Mouse (Mus musculus) gonadal fat pad, adult 2 months (tissue): ENCODE measurements around the gene Rnf150. TPM values are rescaled to one million over a fixed set of nuclear protein-coding genes. Genes with fewer than 3 reads are reported as not detected.

Experiments
- DNase-seq: peaks from one replicate; pipeline ENCODE4 v3.0.0-alpha.2; 2012; ENCODE audit warnings: low read depth
- polyA plus RNA-seq: library from polyadenylated mRNA; depleted of rRNA; stranded (reverse); fragments of >200 nt; gene quantifications from 2 replicates; pipeline ENCODE4 v1.2.3, GENCODE M21; 2012

Rnf150 gene
- polyA plus RNA-seq, 1 experiment: 2.6 TPM

DNA sequence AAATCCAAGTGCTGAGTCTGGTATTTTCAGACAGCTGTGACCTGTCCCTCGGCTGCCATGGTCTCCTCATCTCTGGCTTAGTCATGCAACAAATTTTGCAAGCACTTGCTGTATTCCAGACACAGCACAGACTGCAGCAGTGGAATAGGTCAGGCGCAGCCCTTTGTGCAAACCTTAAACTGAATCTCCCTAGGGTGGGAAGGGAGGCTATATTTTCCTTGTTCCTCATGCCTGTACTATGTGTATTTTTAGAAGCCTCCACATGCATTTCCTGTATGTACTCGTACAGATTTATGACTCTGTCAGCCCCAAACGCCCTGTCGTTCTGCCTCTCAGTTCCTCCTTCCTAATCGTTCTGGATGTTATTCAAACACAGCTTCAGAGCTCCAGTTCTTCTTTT is 76.8 kb downstream of the Rnf150 start:
- DNase-seq: no peak

DNA sequence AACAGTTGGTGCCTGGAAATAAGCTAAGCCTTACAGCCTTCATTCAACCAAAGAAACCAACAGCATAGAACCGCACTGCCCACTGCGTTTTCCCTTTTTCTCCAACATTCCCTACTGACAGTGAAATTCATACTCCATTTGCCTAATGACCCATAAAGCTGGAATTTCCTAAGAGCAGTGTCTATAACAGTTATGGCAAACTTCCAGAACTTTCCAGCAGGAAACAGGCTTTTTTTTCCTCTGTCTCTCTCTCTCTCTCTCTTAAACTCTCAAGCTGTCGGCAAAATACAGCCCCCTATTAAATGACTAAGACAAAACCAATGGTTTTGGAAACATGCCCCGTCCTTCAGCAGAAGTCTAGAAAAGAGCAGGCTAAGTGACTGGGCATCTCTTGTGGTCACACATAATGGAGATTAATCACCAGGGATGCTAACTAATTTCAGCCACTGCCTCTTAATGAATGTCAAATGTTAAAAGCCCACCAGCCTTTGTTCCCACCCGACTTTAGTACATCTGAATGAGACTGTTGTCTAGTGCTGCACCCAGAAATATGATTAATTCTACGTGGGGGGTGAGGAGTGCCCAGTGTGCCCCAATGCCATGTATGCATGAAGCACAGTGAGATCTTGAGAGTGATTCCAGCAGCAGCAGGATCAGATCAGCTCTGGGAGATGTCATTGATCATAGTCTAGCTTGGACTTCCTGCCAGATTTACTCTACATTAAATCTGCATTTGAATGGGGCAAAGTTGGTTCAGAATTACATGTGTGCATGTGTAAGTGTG is 80.3 kb downstream of the Rnf150 start:
- DNase-seq: no peak

DNA sequence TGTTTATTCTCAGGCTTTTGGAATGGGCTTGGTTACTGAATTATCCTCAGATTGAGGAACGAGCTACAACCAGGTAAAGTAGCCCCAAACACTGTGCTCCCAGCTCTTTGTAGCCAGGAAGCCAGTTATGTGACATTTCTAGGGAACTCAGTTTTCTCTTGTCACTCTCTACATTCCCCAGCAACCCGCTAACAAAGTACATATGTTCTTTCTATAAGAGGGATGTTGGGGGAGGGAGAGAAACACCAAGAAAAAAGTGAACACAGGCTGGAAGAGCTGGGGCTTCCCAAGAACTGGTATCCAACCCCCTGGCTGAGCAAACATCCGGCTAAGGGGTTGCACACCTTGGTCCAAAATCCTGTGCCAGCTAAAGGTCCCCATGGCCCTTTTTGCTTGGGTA is 82.7 kb downstream of the Rnf150 start:
- DNase-seq: no peak

DNA sequence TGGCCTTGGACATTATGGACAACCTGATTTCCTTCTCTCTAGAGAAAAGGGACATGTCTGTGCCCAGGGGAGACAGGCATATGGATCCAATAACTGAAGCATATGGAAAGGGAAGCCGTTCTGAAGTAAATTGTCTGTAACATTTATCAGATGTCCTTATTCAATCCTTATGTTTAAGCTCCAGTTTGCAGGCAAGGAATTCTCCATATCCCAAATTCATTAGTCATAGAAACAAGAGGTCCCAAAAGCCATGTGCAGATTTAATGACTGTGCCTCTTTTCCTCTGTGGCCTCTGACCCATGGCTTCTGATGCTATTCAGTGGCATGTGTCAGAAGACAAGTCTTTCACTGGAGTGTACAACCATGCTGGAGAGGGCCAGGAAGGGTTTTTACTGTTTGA is 83.5 kb downstream of the Rnf150 start:
- DNase-seq: no peak

DNA sequence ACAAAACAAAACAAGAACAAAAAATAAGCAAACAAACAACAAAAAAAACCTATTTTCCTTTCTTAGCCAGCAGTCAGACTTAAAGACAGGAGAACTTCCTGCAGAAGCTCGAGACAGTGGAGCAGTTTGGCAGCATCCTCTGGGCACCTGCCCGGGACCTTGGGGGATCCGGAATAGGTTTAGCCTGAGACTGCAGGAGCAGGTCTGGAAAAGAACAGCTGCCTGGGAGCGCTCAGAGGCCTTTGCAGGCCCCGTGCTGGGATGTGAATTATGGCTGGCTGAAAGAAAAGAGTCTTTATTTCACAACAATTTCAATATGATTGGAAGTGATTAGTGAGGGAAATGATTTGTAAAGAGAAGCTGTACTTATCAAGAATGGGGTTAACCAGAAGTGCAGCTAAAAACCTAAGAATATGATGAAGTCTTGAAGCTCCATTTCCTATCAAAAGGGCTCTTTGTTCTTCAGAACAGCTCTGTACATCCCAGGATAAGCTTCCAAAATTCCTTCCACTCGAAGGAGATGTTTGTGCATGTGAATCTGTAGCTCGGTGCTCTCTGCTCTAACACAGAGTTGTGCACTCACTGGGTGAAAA is 92.1 kb downstream of the Rnf150 start:
- no peak for DNase-seq

DNA sequence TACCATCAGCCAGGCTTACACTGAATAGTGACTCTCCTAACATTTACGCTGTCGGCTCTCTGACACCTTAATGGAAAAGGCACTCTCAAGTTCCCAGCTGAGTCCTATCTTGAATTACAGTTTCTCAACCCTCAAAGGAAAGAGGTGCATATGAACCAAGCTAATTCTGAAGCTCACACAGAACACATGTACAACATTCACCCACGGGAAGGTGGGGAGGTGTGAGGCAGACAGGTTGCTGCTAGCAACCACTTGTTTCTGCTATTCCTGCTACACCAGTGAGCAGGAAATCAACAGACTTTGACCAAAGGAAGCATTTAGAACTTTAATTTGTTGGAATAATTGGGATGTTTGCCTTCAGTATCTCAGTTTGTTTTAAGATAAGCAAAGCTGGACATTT is 96.3 kb downstream of the Rnf150 start:
- DNase-seq: no peak

DNA sequence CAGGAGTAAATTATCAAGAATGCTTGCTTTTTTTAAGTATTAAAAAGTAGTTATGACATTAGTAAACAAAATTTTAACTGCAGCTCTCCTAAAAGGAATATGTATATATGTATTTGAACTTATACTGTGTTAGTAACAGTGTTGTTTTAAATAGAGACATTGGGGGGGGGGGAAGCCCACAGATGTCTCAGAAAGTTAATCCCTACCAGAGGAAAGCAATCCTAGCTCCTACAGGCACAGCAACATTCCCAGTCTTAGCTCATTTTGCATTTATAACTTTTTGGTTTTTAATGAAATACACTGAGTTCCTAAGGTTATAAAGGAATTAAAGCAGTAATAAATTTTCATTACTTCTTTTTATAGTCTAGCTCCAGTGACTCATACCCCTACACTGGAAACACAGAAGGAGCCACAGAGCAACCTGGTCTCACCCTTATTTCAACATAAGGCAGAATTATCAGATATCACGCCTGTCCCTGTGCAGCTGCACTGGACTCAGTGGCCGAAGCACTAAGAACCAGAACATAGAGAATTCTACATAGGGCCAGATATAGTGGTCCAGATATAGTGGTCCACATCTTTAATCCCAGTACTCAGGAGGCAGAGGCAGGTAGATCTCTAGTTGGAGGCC is 96.9 kb downstream of the Rnf150 start:
- DNase-seq: no peak

DNA sequence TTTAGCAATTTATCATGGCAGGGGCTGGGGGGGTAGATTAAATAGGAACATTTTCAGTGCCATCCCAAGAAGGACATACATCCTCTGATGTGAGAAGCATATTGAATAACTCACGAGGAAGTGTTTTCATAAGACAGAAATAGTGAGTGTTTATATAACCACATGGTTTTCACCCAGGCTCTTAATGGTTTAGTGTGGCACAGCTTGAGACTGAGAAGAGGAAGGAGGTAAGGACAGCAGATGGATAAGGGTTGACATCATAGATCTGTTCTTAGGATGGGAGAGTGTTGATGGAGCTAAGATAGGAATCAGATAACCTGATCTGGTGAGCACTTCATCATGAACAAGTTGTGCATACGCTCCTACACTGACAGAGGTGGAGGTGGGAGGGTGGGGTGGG is 101.4 kb downstream of the Rnf150 start:
- DNase-seq: no peak

DNA sequence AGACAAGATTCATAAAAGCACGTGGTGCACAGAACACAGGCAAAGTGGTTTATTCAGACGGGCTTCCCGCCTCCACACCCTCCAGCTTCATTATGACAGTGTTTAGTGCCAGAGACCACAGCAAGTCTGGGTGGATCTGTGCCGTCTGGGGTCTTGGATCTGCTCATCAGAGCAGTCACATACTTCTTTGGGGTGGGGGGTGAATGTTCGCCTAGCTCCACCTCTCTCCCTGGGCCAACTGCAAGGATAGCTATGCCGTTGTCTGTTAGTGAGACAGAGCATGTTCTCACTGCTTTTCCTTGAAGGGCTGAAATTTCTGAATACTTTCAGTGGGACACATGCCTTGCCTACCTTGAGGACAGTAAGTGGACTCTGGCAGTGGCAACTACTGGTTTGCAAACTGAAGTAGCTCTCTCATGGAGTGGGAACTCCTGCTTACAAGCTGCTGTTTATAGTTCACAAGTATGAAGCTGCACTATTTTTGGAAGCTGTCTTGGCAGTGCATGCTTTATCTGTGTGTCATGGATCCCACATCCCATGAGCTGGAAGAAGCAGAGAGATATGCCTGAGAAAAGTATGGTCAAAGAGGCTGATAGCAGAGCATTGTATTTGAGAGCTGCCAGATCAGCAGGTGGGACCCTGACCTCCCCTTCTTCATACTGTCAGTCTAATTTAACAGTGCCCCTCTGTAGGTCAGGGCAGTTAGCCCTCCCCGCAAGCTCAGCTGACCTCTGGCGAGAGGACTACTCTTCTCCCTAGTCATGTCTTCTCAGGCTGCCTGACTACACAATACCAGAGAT is 104.9 kb downstream of the Rnf150 start:
- DNase-seq: no peak

DNA sequence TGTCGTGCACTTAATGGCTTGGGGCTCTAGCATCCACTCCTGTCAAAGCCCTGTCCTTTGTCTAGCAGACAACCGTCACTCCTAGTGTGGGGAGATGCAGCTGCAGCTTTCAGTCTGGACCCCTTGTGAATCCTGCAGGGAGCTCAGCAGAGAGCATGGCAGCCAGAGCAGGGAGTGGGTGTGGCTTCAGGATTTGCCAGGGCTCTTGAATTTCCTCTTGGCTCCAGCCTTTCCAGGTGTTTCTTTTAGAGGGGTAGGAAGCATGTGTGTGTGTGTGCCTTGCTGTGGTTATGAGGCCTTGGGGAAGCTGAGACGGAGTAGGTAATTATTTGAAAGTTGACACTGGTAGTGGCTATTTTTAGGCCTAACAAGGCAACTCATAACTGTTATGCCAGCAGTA is 106.8 kb downstream of the Rnf150 start:
- no peak for DNase-seq

DNA sequence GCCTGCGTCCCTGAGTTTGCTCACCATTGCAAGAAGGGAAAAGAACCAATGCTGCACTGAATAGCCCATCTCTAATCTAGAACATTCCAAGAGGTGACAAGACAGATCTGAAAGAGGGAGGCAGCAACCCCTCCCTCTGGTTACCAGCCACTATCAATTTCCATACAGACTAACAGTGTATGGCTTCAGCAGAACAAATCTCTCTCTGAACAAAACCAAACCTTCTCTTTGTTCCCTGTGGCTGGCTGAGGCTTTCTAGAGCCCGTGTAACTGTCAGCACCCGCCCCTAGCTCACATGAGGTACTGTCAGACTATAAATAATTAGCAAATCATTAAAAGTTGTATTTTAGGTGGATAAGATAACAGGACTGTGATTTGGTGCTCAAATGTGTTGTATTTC is 109.7 kb downstream of the Rnf150 start:
- DNase-seq: no peak

DNA sequence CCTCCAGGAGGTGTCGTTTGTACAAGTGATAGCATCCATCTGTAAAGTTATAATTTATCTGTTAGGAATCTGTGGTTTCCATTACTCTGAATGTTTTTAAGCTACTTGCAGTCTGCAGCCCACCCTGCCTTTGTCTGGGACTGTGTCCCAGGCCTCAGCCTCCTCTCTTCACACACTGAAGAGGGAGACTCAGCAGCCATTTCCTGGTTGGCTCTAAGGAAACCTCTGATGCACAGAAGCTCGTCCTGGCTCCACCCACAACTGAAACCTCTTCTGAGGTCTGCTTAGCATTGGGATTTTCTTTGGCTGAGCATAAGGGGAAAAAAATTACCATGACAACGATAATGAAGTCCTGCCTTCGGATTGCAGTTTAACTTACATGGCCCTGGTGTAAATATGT is 110.2 kb downstream of the Rnf150 start:
- DNase-seq: no peak

DNA sequence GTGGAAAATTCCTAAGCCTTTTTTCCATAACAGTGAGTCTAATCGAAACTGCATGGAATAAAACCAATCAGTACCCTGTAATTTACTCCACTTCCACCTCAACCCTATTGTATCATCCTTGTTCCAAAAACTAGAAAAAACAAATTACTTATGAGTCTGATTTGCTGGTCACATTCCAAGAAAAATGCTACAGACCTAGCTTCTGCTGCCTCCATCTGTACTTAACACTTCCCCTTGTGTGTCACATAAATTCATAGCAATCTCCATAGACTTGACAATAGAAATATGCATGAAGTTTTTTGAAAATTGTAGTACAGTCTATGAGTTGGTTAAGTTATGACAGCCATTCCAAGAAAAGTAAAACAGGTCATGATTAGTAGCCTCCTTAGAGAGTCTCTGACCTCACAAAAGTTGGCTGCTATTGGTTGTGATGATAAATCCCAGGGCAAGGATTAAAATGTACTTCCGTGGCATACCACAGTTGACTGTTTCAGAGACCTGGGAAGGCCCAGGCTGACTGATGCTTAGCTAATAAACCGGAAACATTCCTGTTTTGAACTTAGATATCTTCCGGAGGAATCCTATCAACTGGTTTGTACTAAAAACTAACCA is 118.2 kb downstream of the Rnf150 start:
- DNase-seq: no peak

DNA sequence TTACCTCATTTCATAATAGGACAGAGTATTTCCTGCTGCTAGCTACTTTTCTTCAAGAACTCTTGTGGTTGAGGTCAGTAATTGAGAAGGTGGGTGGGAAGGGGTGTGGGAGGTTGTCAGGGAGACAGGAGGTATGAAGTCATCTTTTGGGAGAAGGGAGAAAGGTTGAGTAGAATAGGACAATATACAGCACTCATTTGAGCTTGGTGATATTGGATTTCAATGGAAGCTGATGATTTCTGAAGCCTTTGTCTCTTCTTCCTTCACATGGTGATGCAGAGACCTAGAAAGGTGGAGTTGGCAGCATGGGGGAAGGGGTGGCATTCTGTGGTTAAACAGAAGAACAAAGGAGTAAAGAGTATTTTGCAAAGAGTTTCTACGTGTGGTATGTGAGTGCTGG is 119.7 kb downstream of the Rnf150 start:
- no peak for DNase-seq

DNA sequence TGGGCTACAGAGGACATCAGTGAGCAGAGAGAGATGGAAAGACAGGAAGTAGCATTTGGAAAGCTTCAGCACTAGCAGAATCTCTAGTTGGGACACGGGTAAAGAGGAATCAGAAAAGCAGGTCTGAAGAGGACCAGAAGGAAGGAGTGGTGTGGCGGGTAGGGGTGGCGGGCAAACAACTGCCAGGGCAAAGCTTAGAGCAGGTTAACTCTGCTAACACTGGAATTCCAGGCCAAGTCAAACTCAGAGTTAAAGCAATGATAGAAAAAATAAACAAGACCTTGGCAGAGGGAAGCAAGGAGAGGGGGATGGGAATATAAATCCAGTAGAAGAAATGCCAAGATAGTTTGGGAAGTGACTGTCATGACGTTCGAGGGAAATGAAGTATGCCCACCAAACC is 120.1 kb downstream of the Rnf150 start:
- no peak for DNase-seq

DNA sequence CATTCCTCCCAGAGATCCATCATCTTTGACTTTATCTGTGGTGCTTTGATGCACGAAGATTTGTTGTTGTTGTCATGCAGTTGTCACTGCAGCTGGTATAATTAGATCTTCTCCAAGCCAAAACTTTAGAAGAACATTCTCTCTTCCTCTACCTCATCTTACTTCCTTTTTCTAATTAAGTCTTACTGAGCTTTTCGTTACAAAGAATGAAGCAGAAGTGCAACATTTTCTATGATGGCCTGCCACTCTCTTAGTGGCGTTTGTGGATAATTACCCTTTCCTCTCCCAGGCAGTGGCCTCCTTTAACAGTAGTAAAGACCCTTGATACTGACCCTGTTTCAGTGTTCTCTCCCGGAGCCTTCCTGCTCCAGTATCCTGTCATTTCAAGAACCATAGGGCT is 128.9 kb downstream of the Rnf150 start:
- DNase-seq: no peak

DNA sequence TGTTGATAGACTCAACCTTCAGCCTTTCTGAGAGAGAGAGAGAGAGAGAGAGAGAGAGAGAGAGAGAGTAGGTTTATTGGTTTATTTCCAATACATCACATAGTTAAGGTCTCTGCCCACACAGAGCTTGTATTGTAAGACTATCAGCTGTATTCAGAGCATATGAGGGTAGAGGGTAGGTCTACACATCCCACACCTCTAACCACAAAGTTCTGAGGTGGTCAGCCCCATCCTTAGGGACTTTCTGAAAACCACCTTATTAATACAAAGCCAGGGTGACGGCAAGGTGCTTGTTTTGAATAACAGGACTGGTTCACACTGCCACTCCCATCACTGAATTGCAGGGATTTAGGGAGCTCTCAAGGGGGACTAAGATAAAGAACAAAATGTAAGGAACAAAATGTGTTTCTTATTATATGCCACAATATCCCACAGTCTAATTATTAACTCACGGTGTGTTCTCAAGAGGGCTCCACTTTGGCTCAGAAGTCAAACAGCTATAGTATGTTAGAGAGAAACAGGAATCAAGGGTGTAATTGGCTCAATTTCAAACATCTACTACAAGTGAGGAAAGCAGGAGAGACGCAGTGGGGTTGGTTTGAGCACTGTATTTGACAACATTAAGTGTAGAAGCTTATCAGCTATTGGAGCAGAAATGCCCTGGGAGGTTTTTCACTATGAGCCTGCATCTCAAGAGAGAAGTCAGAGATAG is 132.7 kb downstream of the Rnf150 start:
- no peak for DNase-seq

DNA sequence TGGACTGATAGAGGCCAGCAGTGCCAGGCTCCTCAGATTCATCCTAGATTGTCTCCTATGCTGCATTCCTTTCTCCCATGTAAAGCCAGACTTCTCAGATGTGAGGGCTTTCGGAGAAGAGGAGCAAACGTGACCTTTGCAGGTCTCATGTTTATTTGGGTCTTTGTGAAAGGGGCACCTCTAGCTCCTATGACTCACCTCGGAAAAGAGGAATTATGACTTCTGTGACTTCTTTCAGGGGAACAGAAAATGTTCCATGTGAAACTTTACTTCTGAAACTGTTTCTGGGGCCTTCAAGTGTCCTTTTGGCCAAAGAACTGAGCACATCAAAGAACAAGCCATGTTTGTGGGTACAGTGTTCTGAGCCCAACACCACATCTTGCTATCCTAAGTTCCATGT is 133.7 kb downstream of the Rnf150 start:
- DNase-seq: no peak

DNA sequence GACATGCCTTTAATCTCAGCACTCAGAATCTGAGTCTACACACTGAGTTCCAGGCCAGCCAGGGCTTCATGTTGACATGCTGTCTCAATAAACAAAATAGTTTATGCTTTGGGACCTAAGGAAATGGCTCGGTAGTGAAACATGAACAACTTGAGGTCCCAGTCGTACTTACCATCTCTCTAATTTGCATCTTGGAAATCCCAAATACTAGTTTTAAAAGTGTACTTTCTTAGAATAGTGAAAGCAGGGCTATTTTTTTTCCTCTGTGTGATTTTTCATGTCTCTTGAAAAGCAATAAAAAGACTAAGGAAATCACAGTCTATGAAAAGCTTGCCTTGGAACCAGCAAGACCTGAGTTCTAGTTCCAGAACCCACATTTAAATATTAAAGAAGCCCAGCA is 135.6 kb downstream of the Rnf150 start:
- DNase-seq: no peak

DNA sequence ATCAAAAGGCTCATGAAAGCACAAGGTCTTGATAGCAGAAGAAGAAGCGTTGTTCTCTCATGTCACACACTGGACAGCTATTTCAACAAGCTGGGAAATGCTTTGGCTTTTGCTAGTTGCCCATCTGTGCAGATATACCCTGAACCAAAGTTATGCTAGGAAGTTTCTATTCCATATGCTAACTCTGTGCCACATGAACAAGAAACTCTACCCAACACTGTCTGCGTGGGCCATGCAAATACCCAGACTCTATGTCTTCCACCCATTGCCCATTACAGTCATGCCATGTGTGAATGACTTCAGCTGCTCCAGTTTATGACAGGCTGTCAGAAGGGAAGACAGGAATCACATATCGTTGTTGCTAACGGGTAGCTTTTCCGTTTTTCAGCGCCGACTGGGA is 140.0 kb downstream of the Rnf150 start:
- DNase-seq: no peak

DNA sequence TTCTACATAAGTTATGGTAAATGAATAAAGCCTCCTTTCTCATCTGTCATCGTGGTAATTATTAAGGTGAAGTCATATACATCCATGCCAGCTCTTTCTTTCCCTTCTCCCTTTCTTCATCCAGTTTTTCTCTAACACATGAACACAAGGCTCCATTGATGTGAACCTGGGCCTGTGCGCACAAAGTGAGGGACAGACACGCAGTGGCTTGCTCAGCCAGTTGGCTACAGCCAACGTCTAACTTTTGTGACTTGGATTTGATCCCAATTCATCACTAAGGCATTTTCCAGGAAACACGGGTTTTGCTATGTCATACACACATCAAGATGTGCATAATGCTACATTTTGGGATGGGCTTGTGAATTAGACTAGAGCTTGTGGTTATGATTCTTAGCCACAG is 146.3 kb downstream of the Rnf150 start:
- DNase-seq: no peak
